Mouse (Mus musculus) stomach, postnatal 0 days (tissue): Measurements from ENCODE around the gene Chrna1. TPM values are rescaled to one million over a fixed set of nuclear protein-coding genes. Genes with fewer than 3 reads are reported as not detected.

ENCODE experiments used
- ATAC-seq: fragments of 200-750 bp; cut with Nextera tagmentation; 2 replicates; pipeline ENCODE4 v1.8.0; 2017; ENCODE audit not compliant: low FRiP score, low TSS enrichment
- DNase-seq: peaks from one replicate; pipeline ENCODE4 v3.0.0-alpha.2; 2016; ENCODE audit warnings: low spot score
- H3K27ac ChIP-seq: fragments of 300-500 bp; sonication (generic); replicated peaks from 2 replicates; pipeline ENCODE4 v1.5.1; 2014; ENCODE audit warnings: mild to moderate bottlenecking, control low read depth
- H3K27me3 ChIP-seq: fragments of 300-500 bp; sonication (generic); 2 replicates; pipeline ENCODE4 v1.6.1; 2014; ENCODE audit warnings: low read length; ENCODE audit not compliant: control insufficient read depth, insufficient read depth
- H3K36me3 ChIP-seq: fragments of 300-500 bp; sonication (generic); 2 replicates; pipeline ENCODE4 v1.6.1; 2014; ENCODE audit warnings: low read length, mixed read lengths; ENCODE audit not compliant: control insufficient read depth, insufficient read depth
- H3K4me1 ChIP-seq: fragments of 300-500 bp; sonication (generic); replicated peaks from 2 replicates; pipeline ENCODE4 v1.6.1; 2014; ENCODE audit warnings: antibody characterized with exemption; ENCODE audit not compliant: control insufficient read depth, insufficient read depth
- H3K4me2 ChIP-seq: fragments of 300-500 bp; sonication (generic); replicated peaks from 2 replicates; pipeline ENCODE4 v1.6.1; 2014; ENCODE audit warnings: low read depth, mild to moderate bottlenecking, control low read depth, moderate library complexity
- H3K4me3 ChIP-seq: fragments of 300-500 bp; sonication (generic); 2 replicates; pipeline ENCODE4 v1.5.1; 2014; ENCODE audit warnings: low read depth, low read length, control low read depth
- H3K9ac ChIP-seq: fragments of 300-500 bp; sonication (generic); 2 replicates; pipeline ENCODE4 v1.6.1; 2014; ENCODE audit warnings: mild to moderate bottlenecking, low read length, control low read depth, mixed read lengths
- H3K9me3 ChIP-seq: fragments of 300-500 bp; sonication (generic); 2 replicates; pipeline ENCODE4 v1.6.1; 2016; ENCODE audit warnings: low read length; ENCODE audit not compliant: control insufficient read depth
- CTCF ChIP-seq: IDR thresholded peaks from 2 replicates; pipeline ENCODE4 v1.5.1; 2016; ENCODE audit warnings: antibody characterized with exemption, low read depth, mild to moderate bottlenecking, moderate library complexity
- EP300 ChIP-seq: optimal IDR thresholded peaks from 2 replicates; pipeline ENCODE3; 2016; ENCODE audit warnings: antibody characterized with exemption
- WGBS: fragments of 180-500 bp; shearing (Covaris S2); extraction: QIAGEN DNeasy Blood & Tissue Kit; methylation state at CpG from one replicate; pipeline ENCODE4 v1.1.7; 2014; 5-methylcytosine and 5-hydroxymethylcytosine counted together
- polyA plus RNA-seq: library from polyadenylated mRNA; unstranded; fragments of >200 nt; fragmentation: Nextera tagmentation; extraction: Ambion mirVana; gene quantifications from 2 replicates; pipeline ENCODE4 v1.2.1, GENCODE M21; 2015

Gene Chrna1
- polyA plus RNA-seq = 0.36 and 0.59 TPM in 2 replicates

GRCm38 (mm10) chr2:73580166-73580565 is at the start of gene Chrna1:
Chrna1 (minus strand) TSS chr2:73580338.
- no peak for TF ChIP-seq EP300
- TF ChIP-seq CTCF = no peak
- Histone ChIP-seq H3K9ac (no peak within 1 kb of the TSS), H3K9me3 (no peaks in the 10 kb centered on the region), H3K4me2 (no peak within 1 kb of the TSS), H3K4me1 (no peaks in the 10 kb centered on the region), H3K27me3 (no peaks in the 10 kb centered on the region), H3K36me3 (no peaks in the 10 kb centered on the region), H3K4me3 (no peak within 1 kb of the TSS), H3K27ac (no peak within 1 kb of the TSS)
- ATAC-seq (no peak), DNase-seq (no peak)
- 86% methylated on average over 9 of the region's 9 CpGs for WGBS

DNA sequence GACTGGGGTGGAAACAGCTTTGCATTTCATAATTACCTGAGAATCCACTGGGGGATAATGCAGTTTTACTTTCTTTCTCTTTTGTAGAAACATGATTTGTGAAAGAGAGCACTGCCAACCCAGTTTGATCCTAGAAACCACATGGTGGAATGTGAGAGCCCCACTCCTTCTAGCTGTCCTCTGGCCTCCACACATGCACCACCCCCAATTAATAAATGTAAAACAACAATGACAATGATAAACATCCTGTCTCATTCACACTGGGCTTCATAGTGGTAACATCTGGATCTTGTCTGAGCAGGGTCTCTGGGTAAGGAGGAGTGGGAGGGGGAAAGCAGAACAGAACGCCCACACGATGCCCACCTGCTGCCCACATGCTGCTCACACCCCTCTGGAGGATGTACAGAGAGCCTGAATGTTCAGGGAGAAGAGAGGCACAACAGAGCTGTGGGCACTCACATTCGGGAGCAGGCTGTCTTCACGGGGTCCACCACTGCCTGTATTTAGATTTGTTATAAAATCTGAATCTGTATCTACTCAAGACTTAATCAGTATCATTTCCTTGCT is 38.4 kb upstream of the Chrna1 start:
- no peaks in the 10 kb centered on the region for H3K36me3 ChIP-seq
- H3K27ac ChIP-seq = no peak overlapping the region
- no peaks in the 10 kb centered on the region for H3K27me3 ChIP-seq
- DNase-seq = no peak
- H3K9me3 ChIP-seq = no peaks in the 10 kb centered on the region
- no peak overlapping the region for H3K4me2 ChIP-seq
- no peak for ATAC-seq
- no peak overlapping the region for H3K4me3 ChIP-seq
- H3K9ac ChIP-seq = no peak overlapping the region
- H3K4me1 ChIP-seq = no peaks in the 10 kb centered on the region
- WGBS = 48% methylated on average over 4 of the region's 4 CpGs
- TF ChIP-seq EP300 = no peak
- no peak for TF ChIP-seq CTCF

DNA sequence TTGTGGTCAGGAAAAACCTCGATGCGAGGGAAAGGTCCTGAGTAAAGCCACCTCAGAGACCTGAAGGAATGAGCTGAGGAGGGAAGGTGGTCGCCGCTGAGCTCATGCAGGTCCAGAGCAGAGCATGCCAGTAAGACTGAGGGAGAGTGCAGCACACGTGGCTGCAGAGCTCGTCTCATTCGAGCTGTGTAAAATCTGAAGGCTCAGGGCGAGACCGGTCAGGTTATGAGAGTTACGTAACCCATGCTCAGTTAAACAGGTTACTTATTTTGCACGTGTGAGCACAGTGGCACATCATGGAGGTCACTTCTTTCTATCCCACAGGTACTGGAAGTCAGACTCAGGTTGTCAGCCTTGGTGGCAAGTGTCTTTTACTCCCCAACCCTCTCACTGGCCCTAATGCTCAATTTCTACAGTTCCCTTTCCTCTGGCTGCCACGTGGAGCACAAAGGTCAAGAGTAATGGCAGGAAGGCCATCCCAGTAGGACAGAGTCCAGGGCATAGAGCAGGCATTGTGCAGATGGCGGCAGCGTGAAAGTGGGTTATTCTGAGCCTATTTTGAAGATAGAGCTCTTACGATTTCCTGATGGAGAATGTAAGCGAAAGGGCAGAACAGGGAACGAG is 36.4 kb upstream of the Chrna1 start:
- H3K9ac ChIP-seq = no peak overlapping the region
- no peak overlapping the region for H3K27ac ChIP-seq
- ATAC-seq (no peak), DNase-seq (no peak)
- no peaks in the 10 kb centered on the region for H3K36me3 ChIP-seq
- no peaks in the 10 kb centered on the region for H3K4me1 ChIP-seq
- no peak overlapping the region for H3K4me2 ChIP-seq
- H3K27me3 ChIP-seq = no peaks in the 10 kb centered on the region
- 84% methylated on average over 17 of the region's 17 CpGs for WGBS
- H3K4me3 ChIP-seq = no peak overlapping the region
- no peaks in the 10 kb centered on the region for H3K9me3 ChIP-seq
- TF ChIP-seq EP300 = no peak
- TF ChIP-seq CTCF = no peak

DNA sequence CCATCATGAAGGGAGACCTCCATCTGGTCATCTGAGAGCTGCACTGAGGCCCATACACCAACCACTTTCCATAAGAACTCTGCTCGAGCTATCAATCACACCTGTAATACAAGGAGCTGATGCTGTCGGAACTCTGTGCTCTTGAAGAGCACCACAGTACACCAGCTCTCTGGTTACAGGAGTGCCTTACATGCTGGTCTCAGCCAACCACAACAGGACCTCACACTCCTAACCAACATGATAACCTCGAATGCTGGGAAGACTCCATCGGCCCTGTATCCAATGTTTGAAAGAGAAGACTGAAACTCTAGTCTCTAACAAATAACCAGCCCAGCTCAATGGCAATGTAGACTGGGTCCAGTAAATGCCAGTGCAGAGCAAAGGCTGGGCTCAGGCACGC is 35.3 kb upstream of the Chrna1 start:
- TF ChIP-seq CTCF = no peak
- no peak for TF ChIP-seq EP300
- H3K4me2 ChIP-seq = no peak overlapping the region
- H3K27me3 ChIP-seq = no peaks in the 10 kb centered on the region
- H3K9me3 ChIP-seq = no peaks in the 10 kb centered on the region
- H3K4me1 ChIP-seq = no peaks in the 10 kb centered on the region
- H3K36me3 ChIP-seq = no peaks in the 10 kb centered on the region
- DNase-seq (no peak), ATAC-seq (no peak)
- no peak overlapping the region for H3K27ac ChIP-seq
- 92% methylated on average over 5 of the region's 5 CpGs for WGBS
- H3K9ac ChIP-seq = no peak overlapping the region
- no peak overlapping the region for H3K4me3 ChIP-seq

DNA sequence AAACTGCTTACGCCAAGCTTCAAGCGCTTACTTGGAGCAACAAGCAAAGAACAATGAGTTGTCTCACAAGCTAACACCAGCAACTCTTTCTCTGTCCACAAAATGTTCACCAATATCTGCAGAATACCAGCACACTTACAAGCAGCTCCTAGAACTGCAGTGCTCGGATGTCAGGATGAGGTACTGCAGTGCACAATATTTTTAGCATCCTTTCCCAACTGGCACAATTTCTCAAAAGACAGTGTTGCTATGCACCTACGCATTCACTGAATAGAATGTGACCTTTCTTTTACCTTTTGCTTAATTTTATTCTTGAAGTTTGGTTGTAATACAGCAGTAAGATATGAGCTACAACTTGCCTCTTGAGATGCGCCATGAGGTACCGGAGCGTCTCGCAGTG is 34.2 kb upstream of the Chrna1 start:
- H3K4me3 ChIP-seq = no peak overlapping the region
- DNase-seq (no peak), ATAC-seq (no peak)
- H3K9ac ChIP-seq = no peak overlapping the region
- TF ChIP-seq EP300 = no peak
- no peak for TF ChIP-seq CTCF
- H3K36me3 ChIP-seq = no peaks in the 10 kb centered on the region
- H3K27me3 ChIP-seq = no peaks in the 10 kb centered on the region
- H3K4me1 ChIP-seq = no peaks in the 10 kb centered on the region
- H3K9me3 ChIP-seq = no peaks in the 10 kb centered on the region
- no peak overlapping the region for H3K27ac ChIP-seq
- 91% methylated on average over 8 of the region's 8 CpGs for WGBS
- H3K4me2 ChIP-seq = no peak overlapping the region

DNA sequence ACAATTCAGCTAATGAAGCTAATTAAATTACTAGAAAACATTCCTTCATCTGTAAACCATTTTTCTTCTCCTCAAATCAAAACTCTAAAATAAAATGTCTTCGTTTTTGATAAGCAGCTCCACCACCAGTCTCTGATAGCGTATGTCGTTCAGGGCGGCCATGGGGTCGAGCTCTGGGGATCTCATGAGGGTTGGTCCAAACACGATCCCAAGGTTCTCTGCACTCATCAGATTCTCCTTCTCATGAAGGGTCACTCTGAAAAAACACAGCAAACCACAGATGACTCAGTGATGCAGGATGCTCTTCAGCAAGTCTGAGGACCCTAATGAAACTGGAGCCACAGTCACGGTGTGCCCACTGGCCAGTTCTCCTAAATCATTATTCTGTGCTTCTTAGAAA is 32.8 kb upstream of the Chrna1 start:
- Histone ChIP-seq H3K4me2 (no peak overlapping the region), H3K9ac (no peak overlapping the region), H3K4me1 (no peaks in the 10 kb centered on the region), H3K9me3 (no peaks in the 10 kb centered on the region), H3K27me3 (no peaks in the 10 kb centered on the region), H3K27ac (no peak overlapping the region), H3K4me3 (no peak overlapping the region), H3K36me3 (no peaks in the 10 kb centered on the region)
- TF ChIP-seq CTCF (no peak), EP300 (no peak)
- 90% methylated on average over 7 of the region's 7 CpGs for WGBS
- DNase-seq (no peak), ATAC-seq (no peak)
